Mouse (Mus musculus): ENCODE data around the gene Slc25a27. TPM values are rescaled to one million over a fixed set of nuclear protein-coding genes. Genes with fewer than 3 reads are reported as not detected.

Slc25a27 gene
- total RNA-seq, 2 experiments from 2014 or later: 30.3 to 34.8 TPM

Other genes with a start within 250 kb of the Slc25a27 start
- gene Mep1a, start 164.4 kb downstream of the Slc25a27 start, total RNA-seq (2021): not detected
- gene Ankrd66, start 123.6 kb downstream of the Slc25a27 start, total RNA-seq (2021): under 1 TPM in 1 of 2 experiments, not detected in 1; 0.51 TPM
- 10 to 100 TPM; 90.7 to 93.7 TPM for gene Pla2g7, start 99.1 kb downstream of the Slc25a27 start, total RNA-seq (2021)
- under 1 TPM; 0.38 to 0.55 TPM for gene Tdrd6, start 36.9 kb downstream of the Slc25a27 start, total RNA-seq (2021)
- gene Cyp39a1, start 211 bp upstream of the Slc25a27 start, total RNA-seq (2021): 1 to 10 TPM in 1 of 2 experiments, under 1 TPM in 1; 0.99 to 1.6 TPM
- gene Rcan2, start 134.1 kb upstream of the Slc25a27 start, total RNA-seq (2021): 10 to 100 TPM; 46.3 to 47.4 TPM